Mouse (Mus musculus): ENCODE results near the gene Ascc2.
"Not testable (repeated sequence)": the region's sequence is repeated elsewhere in the genome, so short reads cannot be mapped to it uniquely, and the experiment has no call there.

Ascc2 gene

DNA sequence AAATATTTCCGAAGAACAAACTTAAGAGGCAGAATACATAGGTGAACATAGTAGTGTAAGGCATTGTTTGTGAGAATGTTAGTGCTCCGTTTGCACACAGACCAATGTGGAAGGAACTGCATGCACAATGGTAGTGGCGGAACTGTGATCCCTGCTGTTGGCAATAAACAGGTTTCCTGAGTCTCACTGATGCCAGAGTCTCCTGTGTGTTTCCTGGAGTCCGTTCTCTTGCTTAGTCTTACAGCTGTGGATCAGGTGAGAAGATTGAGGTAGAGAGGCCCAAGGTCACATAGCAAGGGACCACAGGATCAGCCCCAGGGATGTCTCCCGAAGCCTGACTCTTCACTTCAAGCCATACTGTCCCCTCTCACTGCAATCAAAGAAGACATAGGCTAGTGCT lies 48.0 kb downstream of the Ascc2 start:
- DNase-seq: no peak

DNA sequence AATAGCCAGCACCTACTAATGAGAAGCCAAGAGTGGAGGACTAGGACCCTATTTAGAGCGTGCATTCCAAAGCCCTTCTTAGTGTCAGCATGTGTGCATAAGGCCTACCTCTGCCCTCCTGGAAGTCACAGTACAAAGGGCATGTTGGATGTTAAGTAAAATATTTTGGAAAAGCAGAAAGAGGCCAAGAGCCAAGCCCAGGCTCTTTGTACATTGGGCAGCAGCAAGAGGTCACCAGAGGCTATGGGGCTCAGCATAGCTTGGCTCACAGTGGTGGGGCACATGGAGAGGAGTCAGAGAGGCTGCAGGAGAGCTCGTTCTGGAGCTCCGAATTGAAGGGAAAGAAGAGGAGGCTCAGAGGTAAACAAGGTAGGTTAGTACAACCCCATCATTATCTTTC lies 49.5 kb downstream of the Ascc2 start:
- DNase-seq: no peak

DNA sequence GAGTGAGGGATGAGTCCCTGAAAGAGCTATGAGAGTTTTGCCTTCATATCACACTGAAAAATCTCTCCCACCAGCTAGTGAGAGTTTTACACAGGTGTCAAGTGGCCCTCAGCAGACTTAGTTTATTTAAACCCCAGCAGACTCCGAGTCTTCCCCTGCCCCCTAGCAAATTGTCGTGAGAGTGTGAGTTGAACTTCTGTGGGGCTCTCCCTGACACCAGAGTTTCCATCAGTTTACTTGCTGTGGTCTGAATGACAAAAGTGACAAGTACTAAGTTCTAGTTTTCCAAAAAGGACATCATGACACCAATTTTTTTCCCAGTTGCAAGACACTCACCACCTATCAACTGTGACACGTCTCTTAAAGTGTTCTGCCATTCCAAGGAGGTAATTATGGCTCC lies 50.3 kb downstream of the Ascc2 start:
- DNase-seq: no peak

DNA sequence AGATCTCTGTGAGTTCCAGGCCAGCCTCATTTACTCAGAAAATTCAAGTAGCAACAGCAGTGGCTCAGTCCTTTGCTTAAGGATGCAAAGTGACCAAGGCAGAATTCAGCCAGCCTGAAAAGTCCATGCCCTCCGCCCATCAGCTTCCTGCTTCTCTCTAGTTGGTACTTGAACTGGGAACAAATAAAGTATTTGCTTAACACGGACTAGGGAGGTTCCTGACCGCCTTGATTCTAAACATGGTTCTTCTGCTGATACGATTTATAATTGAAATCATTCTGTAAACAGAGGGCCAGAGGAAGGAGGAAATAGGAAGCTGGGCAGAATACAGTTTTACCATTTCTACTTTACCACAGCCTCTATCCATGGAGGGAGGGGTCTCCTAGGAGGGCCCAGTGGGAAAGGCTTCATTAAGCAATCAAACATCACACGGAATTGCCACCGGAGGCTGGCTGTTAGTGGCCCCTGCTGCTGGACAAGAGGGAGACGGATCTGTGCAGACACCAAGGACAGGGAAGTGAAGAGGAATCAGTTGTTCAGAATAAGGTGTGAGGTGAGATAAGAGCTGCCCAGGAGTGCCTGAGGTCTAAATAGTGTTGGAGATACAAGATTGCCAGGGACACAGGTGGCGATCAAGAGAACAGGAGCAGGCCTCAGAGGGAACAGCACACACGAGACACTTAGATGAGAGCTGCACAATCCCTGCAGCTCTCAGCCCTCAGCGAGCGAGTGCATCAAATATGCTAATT lies 51.3 kb downstream of the Ascc2 start:
- DNase-seq: no peak

DNA sequence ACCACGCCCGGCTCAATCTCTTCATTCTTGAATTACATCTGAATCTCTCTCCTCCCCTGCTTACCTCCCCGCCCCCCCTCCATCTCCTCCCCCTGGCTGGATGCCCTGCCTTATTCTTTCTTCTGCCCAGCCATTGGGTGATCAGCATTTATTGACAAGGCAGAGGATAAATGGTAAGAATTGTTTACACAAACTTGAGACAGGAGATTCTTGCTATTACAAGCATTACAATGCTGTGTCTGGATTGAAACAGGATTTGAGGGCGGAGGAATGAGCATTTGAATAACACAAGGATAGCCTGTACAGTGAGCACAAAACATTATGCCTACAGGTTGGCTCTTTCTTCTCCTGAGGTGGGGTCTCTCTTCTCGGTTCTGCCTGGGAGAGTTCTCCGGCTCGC lies 52.8 kb downstream of the Ascc2 start:
- no peak for DNase-seq

DNA sequence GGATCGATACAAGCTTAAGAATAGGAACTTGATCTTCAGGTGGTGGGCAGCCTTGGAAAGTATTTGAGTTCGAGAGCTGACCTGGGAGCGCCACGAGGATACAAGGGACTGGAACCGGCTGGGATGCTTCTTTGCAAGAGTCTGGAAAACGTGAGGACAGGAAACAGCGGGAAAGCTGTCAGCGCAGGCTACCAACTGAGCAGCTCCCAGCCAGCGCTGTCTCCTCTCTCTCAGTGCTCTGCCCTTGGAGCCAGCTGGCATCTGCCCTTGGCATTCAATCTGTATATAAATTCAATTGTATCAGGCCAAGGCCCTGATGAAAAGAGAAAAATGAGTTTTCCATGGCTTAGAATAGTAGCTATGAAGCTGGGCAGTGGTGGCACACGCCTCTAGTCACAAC lies 53.7 kb downstream of the Ascc2 start:
- DNase-seq: no peak

DNA sequence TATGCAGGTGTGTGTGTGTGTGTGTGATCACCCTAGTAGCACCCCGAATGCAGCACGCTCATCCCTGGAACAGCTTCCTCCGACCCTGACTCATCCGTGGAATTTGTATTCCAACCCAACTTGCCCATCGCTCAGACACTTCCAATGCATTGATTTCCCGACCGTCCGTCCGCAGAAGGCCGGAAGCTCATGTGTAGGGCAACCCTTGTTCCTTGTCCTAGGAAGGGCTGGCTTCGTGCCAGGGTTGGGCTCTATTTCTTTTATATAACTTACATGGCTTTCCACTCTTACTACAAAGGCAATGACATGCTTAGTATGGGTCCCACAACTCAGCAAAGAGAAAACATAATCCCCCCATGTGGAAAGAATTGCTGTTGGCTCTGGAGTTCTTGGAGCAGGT lies 54.6 kb downstream of the Ascc2 start:
- no peak for DNase-seq

DNA sequence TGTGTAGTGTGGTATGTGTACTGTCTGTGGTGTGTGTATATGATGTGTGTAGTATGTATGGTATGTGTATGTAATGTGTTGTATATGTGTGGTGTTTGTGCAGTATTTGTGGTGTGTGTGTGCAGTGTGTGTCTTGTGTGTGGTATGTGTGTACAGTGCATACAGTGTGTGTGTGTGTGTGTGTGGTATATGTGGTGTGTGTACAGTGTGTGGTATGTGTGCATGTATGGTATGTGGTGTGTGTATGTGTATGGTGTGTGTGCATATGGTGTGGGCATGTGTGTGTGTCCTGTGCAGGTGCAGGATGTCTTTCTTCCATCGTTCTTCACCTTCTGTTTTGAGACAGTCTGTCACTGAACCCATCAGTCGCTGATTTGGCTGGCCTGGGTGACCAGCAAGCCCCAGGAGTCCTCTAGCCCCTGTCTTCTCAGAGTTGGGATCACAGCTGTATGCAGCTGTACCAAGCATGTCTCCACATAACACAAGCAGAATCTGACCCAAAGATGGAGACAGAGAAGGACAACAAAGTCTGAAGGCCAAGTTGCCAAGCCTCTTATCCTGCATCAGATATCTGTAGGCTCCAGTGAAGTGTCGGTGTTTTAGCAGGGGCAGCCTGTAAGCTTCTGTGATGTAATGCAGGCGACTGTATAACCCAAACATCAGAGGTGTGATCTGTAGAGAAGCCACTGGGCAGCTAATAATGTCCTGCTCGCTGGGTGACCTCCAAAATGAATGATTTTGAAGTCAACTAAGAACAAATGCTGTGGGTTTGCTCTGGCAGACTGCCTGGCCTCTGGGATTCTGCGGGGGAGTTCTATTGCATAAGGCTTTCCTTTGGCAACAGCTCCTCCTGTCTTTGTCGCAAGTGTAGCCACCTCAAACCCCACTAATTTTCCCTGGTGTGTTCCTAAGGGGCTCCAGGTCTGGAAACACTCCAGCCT lies 59.8 kb downstream of the Ascc2 start:
- DNase-seq: peak; percentile 86

DNA sequence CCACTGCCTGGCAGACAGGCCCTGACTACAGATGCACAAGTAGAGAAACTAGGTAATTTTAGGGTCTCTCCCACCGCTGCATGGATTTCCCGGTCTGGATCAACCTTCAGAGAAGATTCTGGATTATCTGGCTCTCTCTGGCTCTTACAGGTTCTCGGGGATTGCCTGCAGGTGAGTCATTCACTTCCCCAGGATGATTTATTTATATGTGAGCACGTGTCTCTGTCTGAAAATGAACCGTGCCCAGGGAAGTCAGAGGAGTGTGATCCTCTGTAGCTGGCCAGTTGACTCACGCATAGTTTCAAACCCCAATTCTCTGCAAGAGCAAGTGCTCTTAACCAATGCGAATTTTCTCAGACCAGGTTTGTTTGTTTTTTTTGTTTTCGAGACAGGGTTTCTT lies 63.2 kb downstream of the Ascc2 start:
- DNase-seq: no peak

DNA sequence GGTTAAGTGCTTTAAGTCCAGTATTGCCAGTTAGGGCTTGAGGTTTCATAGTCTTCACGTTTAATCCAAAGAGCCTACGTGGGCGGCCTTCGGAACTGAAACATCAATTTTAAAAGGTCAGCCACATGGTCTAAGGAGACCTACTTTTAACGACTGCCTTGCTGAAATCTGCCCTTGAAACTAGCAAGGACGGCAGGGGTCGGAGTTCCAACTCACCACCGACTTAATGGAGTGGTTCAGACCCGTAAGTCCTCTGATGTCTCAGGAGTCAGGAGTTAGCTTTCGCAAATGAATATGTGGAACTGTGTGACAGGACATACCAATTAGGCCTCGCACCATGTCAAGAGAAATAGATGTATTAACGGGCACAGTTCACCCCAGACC lies 66.1 kb downstream of the Ascc2 start:
- peak; percentile 22 for DNase-seq

DNA sequence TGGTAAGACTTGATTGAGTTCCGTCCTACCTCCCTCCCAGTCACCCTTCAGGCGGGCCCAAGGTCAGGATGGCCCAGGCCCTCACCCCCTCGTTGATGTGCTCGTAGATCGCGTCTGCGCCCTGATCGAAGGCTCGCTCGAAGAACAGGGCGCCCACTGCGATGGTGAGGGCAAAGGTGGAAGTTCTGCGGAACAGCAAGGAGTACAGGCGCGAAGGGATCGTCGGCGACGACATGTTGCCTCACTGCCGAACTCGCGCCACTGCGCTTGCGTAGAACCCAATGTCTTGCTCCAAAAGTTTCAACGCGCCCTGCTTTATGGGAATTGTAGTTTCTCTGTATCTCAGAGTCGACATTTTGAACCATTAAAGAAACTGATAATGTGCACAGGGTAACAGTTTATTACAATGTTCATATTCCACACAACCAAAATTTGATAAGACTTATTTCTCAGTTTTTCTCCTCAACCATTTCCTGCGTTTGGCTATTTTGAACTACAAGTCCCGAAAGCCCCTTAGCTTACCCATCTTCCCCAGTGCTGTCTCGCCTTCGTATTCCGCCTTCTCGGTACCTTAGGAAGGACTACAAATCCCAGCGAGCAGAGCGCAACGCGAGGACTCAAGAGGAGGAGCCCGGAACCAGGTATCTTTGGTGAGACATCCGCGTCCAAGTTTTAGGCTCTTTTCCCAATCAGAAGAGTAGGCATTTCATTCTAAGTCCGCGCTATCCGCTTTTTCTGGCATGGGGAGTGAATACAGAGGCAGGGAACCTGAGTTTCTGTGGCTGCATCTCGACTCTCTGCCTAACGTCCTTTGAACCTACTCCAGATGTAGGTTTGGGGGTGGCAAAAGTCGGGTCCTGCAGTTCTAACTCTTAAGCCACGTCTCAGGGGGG lies 66.8 kb downstream of the Ascc2 start, which contains the start of the genes Uqcr10 and Zmat5:
Gene Uqcr10, minus strand, starts transcription at position 271 of the 893 bp plus-strand sequence.
Gene Zmat5, plus strand, starts transcription at position 607 of the 893 bp plus-strand sequence.
- DNase-seq: peak; percentile 96

DNA sequence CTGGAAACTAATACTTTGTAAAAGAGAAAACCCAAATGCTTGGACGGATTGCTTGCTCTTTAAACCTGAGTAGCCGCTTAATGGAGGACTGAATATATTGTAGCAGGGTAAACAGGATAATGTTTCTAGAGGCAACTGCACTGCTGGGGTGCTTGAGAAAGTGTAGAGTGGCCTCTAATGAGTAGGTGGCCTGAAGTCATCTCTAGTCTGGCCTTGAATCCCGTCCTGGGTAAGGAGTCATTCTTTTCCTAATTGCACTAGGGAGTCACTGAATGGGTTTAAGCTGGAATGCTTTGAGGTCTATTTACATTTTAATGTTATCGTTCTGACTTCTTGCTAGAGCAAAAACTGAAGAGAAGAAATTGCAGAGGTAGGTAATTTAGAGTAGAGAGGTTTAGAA lies 67.6 kb downstream of the Ascc2 start:
- no peak for DNase-seq

DNA sequence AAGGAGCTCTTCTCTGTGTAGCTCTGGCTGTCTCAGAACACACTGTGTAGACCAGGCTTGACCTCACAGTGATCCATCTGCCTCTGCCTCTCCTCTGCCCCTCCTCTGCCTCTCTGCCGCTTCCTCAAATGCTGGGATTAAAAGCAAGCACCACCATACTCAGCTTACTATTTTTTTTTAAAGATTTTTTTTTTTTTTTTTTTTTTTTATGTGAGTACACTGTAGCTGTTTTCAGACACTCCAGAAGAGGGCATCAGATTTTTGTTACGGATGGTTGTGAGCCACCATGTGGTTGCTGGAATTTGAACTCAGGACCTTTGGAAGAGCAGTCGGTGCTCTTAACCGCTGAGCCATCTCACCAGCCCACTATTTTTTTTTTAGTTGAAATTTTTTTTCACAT lies 72.6 kb downstream of the Ascc2 start:
- not testable (repeated sequence) for DNase-seq

DNA sequence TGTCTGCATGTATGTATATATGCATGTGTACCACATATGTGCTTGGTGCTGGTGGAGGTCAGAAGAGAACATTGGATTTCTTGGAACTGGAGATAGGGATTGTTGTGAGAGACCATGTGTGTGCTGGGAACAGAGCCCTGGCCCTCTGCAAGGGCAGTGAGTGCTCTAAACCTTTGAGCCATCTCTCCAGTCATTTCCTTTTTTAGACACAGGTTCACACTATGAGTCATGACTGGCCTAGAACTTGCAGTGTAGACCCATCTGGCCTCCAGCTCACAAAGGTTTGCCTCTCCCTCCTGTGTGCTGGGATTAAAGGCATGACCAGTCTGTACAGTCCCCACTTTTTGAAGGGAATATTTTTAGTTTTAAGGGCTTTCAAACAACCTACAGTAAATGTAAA lies 75.3 kb downstream of the Ascc2 start:
- DNase-seq: no peak

DNA sequence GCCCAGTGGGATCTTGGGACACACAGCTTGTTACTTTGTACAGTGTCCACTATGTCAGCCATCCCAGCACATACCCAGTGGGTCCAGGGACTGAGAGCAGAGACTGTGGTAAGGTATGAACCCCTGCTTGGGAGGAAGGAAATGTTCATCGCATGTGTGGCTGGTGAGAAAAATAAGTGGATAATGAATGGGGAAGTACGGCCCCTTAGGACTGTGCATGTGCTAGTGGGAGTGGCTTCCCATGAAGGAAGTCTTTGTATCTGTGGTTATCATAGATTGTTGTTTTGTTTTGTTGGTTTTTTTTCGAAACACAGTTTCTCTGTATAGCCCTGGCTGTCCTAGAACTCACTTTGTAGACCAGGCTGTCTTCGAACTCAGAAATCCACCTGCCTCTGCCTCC lies 77.2 kb downstream of the Ascc2 start:
- DNase-seq: no peak

DNA sequence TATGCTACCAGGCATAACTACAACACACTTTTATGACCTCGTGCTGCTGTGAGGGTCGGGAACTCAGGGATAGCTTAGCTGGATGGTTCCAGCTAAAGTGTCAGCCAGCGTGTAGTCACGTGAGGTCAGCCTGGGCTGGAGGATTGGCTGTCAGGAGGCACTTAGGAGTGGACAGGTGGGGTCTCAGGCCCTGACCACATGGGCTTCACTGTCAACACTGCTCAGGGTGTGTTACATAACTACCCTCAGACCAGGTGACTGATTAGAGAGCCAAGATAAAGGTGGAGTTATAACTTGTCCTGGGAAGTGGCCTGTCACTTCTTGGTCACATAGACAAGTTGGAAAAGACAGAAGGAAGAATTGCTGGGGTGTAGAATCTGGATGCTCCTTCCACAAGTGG lies 78.0 kb downstream of the Ascc2 start:
- no peak for DNase-seq

DNA sequence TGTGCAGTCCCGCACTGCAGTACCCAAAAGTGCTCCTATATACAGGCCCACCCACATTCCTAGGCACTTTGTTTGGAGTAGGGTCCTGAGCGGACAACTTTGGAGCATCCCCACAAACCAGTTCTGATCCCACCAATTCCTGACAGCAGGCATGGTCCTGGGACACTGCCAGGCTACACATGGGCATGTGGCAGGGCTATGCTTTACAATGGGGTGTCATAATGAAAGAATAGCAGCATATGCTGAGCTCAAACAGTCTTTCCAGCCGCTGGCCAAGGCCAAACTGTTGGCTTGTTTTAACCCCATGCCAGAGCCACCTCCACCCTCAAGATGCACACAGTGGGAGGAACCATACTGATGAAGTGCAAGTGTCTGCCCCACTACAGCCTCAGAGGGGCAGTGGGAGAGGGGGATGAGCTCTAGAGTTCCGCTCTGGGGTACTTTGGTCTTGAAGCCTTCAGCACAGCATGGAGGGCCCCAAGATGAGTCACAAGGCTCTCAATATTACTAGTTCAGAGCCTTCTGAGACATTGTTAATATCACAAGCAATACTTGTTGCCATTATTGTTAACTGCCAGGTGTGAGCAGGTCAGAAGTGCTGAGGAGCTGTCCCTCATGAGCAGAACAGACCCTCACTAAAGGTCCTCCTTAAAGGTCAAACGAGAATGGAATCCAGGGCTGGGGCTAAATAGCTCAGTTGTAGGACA lies 79.1 kb downstream of the Ascc2 start:
- DNase-seq: no peak

DNA sequence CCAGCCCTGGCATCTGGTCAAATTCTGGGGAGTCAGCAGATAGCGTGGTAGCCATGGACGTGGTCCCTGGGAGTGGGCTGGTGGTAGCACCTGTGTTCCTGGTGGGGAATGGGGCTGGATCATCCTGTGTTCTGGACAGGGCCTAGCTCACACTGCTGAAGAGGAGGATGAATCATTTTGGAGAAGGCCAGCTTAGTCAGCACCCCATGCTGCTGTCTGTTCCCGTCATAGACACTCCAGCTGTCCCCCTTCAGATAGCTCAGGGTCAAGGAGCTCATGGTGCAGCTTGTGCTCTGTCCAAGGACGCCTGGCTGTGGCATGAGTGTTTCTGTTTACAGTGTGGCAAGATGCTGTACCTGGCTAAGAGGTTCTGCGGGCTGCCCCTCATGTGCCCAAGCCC lies 81.0 kb downstream of the Ascc2 start:
- DNase-seq: no peak

DNA sequence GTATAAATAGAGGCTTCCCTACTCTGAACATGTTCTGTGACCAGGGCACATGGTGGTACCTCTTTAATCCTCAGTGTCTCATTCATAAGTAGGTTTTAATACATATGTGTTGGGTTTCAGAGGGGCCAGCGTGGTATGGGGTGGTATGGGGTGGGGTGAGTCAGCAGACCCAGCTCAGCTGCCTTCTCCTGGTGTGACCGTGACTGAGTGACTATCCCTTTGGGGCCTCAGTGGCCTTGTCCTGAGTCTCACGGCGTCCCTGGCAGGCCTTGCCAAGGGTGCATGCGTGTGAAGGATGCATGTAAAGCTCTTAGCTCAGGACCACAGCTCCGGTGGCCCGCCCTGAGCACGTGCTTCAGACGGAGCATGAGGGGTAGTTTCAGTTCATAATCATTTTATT lies 82.4 kb downstream of the Ascc2 start:
- DNase-seq: no peak

DNA sequence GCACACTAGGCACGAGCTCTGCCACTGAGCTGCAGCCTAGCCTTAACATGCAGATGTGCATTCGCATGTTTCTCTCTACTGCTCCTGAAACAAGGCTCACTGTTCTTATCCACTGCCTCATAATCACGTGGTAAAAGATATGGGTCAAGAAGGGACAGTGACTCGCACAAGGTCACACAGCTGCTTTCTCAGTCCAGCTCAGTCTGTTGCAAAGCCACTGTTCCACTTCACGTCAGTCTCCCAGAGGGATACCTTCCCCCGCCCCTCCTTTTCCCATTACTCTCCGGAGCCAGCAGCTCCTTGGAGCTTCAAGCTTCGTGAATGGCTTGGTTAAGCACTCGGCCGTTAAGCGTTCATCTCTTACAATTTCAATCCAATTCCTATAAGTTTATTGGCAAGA lies 82.8 kb downstream of the Ascc2 start:
- no peak for DNase-seq

DNA sequence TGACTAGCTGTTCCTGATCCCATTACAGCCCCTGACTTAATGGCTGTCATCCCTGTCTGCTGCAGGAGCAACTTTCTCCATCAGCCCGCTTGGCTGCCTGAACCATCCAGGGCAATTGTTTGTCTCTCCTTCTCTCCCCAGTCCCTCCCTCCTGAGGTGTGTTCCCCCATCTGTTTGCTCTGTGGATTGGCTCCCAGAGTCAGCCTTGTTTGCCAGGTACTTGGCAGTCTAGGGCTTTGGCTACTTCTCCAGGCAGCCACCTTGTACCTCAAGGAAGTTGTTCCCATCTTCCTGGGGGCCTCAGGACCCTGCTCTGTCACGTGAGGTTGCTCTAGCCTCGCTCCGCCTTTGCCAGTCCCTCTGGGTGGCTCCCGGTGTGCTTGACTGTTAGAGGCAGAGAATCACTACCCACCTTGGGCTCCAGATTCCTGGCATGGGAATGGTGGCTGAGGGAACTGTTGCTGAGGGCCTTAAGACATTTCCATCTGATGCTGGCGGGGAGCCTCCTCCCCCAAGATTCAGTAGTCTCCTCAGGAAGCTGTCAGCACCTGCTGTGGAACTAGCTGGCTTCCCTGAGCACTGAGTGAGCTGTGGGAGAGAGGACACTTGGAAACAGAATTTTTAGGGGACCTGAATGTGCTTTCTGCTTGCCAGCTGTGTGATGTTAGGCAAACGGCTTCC lies 83.5 kb downstream of the Ascc2 start:
- DNase-seq: peak; percentile 71

DNA sequence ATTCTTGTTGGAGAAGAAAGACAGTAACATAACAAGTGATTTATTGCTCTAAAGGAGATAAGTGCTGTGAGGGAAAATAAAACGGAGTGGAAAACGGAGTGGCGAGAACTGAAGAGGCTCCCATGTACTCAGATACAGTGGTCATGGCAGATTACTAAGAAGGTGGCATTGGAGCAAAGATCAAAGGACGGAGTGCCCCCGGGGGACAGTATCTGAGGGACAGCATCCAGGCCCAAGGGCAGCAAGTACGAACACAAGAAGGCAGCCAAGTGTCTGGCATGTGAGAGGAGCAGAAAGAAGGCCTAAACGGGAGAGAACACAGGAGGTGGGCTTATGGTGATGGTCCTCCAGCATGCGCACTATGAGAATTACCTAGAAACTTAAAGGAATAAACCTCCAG lies 84.2 kb downstream of the Ascc2 start:
- no peak for DNase-seq
